Mouse (Mus musculus) frontal cortex, postnatal 25 days (tissue): ENCODE measurements at regions not wholly inside any gene's neighbourhood (a gene's known extent, or its start where the extent isn't known, plus 50 kb on each side); places are given as distances from the start of the nearest gene placed in this dataset.
A peak's percentile ranks its signal among the peaks of the same experiment; 100 is the strongest.

ENCODE experiments used
- DNase-seq, 2 experiments: peaks; one replicate each; pipeline ENCODE4 v3.0.0; 2022; ENCODE audit warnings: low spot score in 2 of 2

GRCm38 (mm10) chr7:54734039-54734438, 101.3 kb upstream of the Luzp2 start:
- peak; percentile 50 to 55 for DNase-seq

GRCm38 (mm10) chr7:54734861-54735260, 100.4 kb upstream of the Luzp2 start:
- DNase-seq, result no peak

- no peak for DNase-seq
Observed at GRCm38 (mm10) chr7:54767341-54767740, 68.0 kb upstream of the Luzp2 start.

- DNase-seq, result no peak
Observed at GRCm38 (mm10) chr7:54768683-54769082, 66.6 kb upstream of the Luzp2 start.

GRCm38 (mm10) chr7:54781939-54782520, 53.3 kb upstream of the Luzp2 start:
- DNase-seq, result no peak

GRCm38 (mm10) chr7:54782604-54783003, 52.7 kb upstream of the Luzp2 start:
- DNase-seq, result no peak

GRCm38 (mm10) chr7:54783550-54784529, 51.5 kb upstream of the Luzp2 start:
- DNase-seq, result no peak
